Mouse (Mus musculus) neural tube, embryonic 14.5 days (tissue): ENCODE measurements around the gene Prkd1. TPM values are rescaled to one million over a fixed set of nuclear protein-coding genes. Genes with fewer than 3 reads are reported as not detected.

Experiments
- ATAC-seq: fragments of 200-750 bp; cut with Nextera tagmentation; 2 replicates; pipeline ENCODE4 v1.8.0; 2017; ENCODE audit warnings: low read depth, mild to moderate bottlenecking, moderate TSS enrichment, moderate library complexity
- H3K27ac ChIP-seq: fragments of 300-500 bp; sonication (generic); 2 replicates; pipeline ENCODE4 v1.5.1; 2014; ENCODE audit warnings: low read depth, mild to moderate bottlenecking, control low read depth, low read length, moderate library complexity, mixed read lengths
- H3K27me3 ChIP-seq: fragments of 300-500 bp; sonication (generic); 2 replicates; pipeline ENCODE4 v1.6.1; 2014; ENCODE audit warnings: low read length; ENCODE audit not compliant: control insufficient read depth, insufficient read depth
- H3K36me3 ChIP-seq: fragments of 300-500 bp; sonication (generic); 2 replicates; pipeline ENCODE4 v1.6.1; 2014; ENCODE audit warnings: low read length, mixed read lengths; ENCODE audit not compliant: control insufficient read depth, insufficient read depth
- H3K4me1 ChIP-seq: fragments of 300-500 bp; sonication (generic); 2 replicates; pipeline ENCODE4 v1.6.1; 2014; ENCODE audit warnings: low read length; ENCODE audit not compliant: control insufficient read depth, insufficient read depth
- H3K4me2 ChIP-seq: fragments of 300-500 bp; sonication (generic); 2 replicates; pipeline ENCODE4 v1.6.1; 2014; ENCODE audit warnings: mild to moderate bottlenecking, low read depth, low read length, control low read depth
- H3K4me3 ChIP-seq: fragments of 300-500 bp; sonication (generic); 2 replicates; pipeline ENCODE4 v1.5.1; 2014; ENCODE audit warnings: low read depth, low read length, control low read depth, mixed read lengths
- H3K9ac ChIP-seq: fragments of 300-500 bp; sonication (generic); replicated peaks from 2 replicates; pipeline ENCODE4 v1.6.1; 2014; ENCODE audit warnings: low read depth, mild to moderate bottlenecking, control low read depth, low read length, mixed read lengths
- H3K9me3 ChIP-seq: fragments of 300-500 bp; sonication (generic); 2 replicates; pipeline ENCODE4 v1.6.1; 2016; ENCODE audit warnings: low read length; ENCODE audit not compliant: control insufficient read depth
- WGBS: fragments of 180-500 bp; shearing (Covaris S2); extraction: QIAGEN DNeasy Blood & Tissue Kit; methylation state at CpG from one replicate; pipeline ENCODE4 v1.1.7; 2014; 5-methylcytosine and 5-hydroxymethylcytosine counted together
- polyA plus RNA-seq: library from polyadenylated mRNA; unstranded; fragments of >200 nt; fragmentation: Nextera tagmentation; extraction: Ambion mirVana; gene quantifications from 2 replicates; pipeline ENCODE4 v1.2.1, GENCODE M21; 2014

Gene Prkd1
- polyA plus RNA-seq, 1 experiment from 2014 or later = 2.4 TPM

- WGBS = 100% methylated on average over 1 of the region's 1 CpGs
- Histone ChIP-seq H3K9me3 (no peaks in the 10 kb centered on the region), H3K4me2 (no peak overlapping the region), H3K9ac (no peak overlapping the region), H3K36me3 (no peaks in the 10 kb centered on the region), H3K27me3 (no peaks in the 10 kb centered on the region), H3K4me1 (no peaks in the 10 kb centered on the region), H3K27ac (no peak overlapping the region), H3K4me3 (no peak overlapping the region)
- ATAC-seq = no peak
Observed at GRCm38 (mm10) chr12:50615852-50616251, 33.0 kb downstream of the Prkd1 start.

- Histone ChIP-seq H3K4me3 (no peak overlapping the region), H3K27me3 (no peaks in the 10 kb centered on the region), H3K36me3 (no peaks in the 10 kb centered on the region), H3K9ac (no peak overlapping the region), H3K4me1 (no peaks in the 10 kb centered on the region), H3K4me2 (no peak overlapping the region), H3K9me3 (no peaks in the 10 kb centered on the region), H3K27ac (no peak overlapping the region)
- 71% methylated on average over 6 of the region's 6 CpGs for WGBS
- ATAC-seq = no peak
Observed at GRCm38 (mm10) chr12:50614341-50614740, 34.6 kb downstream of the Prkd1 start.

- Histone ChIP-seq H3K9me3 (no peaks in the 10 kb centered on the region), H3K36me3 (no peaks in the 10 kb centered on the region), H3K4me2 (no peak overlapping the region), H3K4me3 (no peak overlapping the region), H3K27me3 (no peaks in the 10 kb centered on the region), H3K9ac (no peak overlapping the region), H3K27ac (no peak overlapping the region), H3K4me1 (no peaks in the 10 kb centered on the region)
- no peak for ATAC-seq
- 77% methylated on average over 4 of the region's 4 CpGs for WGBS
Observed at GRCm38 (mm10) chr12:50606703-50607500, 42.0 kb downstream of the Prkd1 start.

- Histone ChIP-seq H3K27ac (no peak overlapping the region), H3K36me3 (no peaks in the 10 kb centered on the region), H3K4me1 (no peaks in the 10 kb centered on the region), H3K9me3 (no peaks in the 10 kb centered on the region), H3K9ac (no peak overlapping the region), H3K4me3 (no peak overlapping the region), H3K4me2 (no peak overlapping the region), H3K27me3 (no peaks in the 10 kb centered on the region)
- 89% methylated on average over 1 of the region's 1 CpGs for WGBS
- no peak for ATAC-seq
Observed at GRCm38 (mm10) chr12:50599370-50599769, 49.5 kb downstream of the Prkd1 start.

GRCm38 (mm10) chr12:50598053-50598988 is 50.6 kb downstream of the Prkd1 start:
- Histone ChIP-seq H3K36me3 (no peaks in the 10 kb centered on the region), H3K4me3 (no peak overlapping the region), H3K9ac (no peak overlapping the region), H3K27me3 (no peaks in the 10 kb centered on the region), H3K27ac (no peak overlapping the region), H3K9me3 (no peaks in the 10 kb centered on the region), H3K4me1 (no peaks in the 10 kb centered on the region), H3K4me2 (no peak overlapping the region)
- WGBS = 78% methylated on average over 9 of the region's 9 CpGs
- no peak for ATAC-seq

GRCm38 (mm10) chr12:50597467-50597866 is 51.4 kb downstream of the Prkd1 start:
- 81% methylated on average over 4 of the region's 4 CpGs for WGBS
- H3K4me1 ChIP-seq = no peaks in the 10 kb centered on the region

GRCm38 (mm10) chr12:50595777-50596176 is 53.1 kb downstream of the Prkd1 start:
- H3K36me3 ChIP-seq = no peaks in the 10 kb centered on the region
- 72% methylated on average over 5 of the region's 5 CpGs for WGBS
- H3K27me3 ChIP-seq = no peaks in the 10 kb centered on the region
- H3K9ac ChIP-seq = no peak overlapping the region
- no peaks in the 10 kb centered on the region for H3K4me1 ChIP-seq
- peak; percentile 11; the same call in 1 of the 2 replicates for ATAC-seq
- H3K4me2 ChIP-seq = no peak overlapping the region
- no peak overlapping the region for H3K4me3 ChIP-seq
- H3K27ac ChIP-seq = no peak overlapping the region
- no peaks in the 10 kb centered on the region for H3K9me3 ChIP-seq

More at GRCm38 (mm10) chr12:50597467-50597866, 51.4 kb downstream of the Prkd1 start:
- Histone ChIP-seq H3K9ac (no peak overlapping the region), H3K4me3 (no peak overlapping the region), H3K4me2 (no peak overlapping the region), H3K36me3 (no peaks in the 10 kb centered on the region), H3K27ac (no peak overlapping the region), H3K9me3 (no peaks in the 10 kb centered on the region), H3K27me3 (no peaks in the 10 kb centered on the region)
- no peak for ATAC-seq

- WGBS = 79% methylated on average over 6 of the region's 6 CpGs
- ATAC-seq = no peak
- Histone ChIP-seq H3K36me3 (no peaks in the 10 kb centered on the region), H3K9me3 (no peaks in the 10 kb centered on the region), H3K27ac (no peak overlapping the region), H3K9ac (no peak overlapping the region), H3K27me3 (no peaks in the 10 kb centered on the region), H3K4me2 (no peak overlapping the region), H3K4me3 (no peak overlapping the region), H3K4me1 (no peaks in the 10 kb centered on the region)
Observed at GRCm38 (mm10) chr12:50594506-50594905, 54.4 kb downstream of the Prkd1 start.

- H3K9me3 ChIP-seq = no peaks in the 10 kb centered on the region
- H3K27ac ChIP-seq = no peak overlapping the region
- H3K9ac ChIP-seq = no peak overlapping the region
- no peaks in the 10 kb centered on the region for H3K36me3 ChIP-seq
- no peak for ATAC-seq
- H3K4me3 ChIP-seq = no peak overlapping the region
- H3K4me1 ChIP-seq = no peaks in the 10 kb centered on the region
- H3K27me3 ChIP-seq = no peaks in the 10 kb centered on the region
- no peak overlapping the region for H3K4me2 ChIP-seq
- 82% methylated on average over 2 of the region's 2 CpGs for WGBS
Observed at GRCm38 (mm10) chr12:50593481-50593880, 55.4 kb downstream of the Prkd1 start.
